Mouse (Mus musculus): Measurements from ENCODE around the gene Gpx1.

Gene Gpx1

DNA sequence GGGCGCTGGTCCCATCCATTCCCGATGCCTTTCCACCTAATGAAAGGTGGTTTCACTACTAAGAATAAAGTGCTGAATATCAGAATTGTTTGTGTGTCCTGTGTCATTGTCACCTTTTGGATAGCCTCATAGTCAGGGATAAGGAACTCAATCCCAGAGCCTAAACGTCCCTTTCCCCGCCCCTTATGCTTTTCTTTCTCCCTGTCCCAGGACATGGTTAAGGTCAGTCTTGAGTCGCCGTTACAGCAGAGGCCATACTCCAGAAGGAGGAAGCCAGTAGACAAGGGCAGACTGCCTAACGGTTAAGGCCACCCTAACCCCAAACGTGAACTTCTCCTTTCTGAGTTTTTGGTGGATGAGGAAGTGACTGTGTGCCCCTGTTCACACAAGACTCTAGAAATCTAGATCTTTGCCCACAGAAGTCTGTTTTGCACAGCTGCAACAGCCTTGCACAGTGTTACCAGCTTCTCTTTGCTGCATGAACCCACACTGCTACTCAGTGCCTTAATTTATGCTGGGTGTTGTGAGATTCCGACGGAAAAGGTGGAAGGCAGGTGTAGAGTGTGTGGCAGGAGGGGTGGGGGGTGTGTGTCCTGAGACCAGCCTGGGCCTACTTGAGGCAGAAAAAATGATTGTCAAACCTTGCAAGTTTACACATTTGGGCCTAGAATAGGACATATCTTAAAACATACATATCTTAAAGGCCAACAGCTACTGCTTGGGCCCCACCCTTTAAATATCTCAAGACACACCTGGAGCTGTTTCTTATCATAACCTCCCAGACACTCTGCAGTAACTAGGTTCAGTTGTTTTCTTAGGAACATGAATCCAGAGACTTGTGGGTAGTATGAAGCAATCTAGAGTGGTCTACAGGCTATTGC lies 1.8 kb downstream of the Gpx1 start:
- DNase-seq: peak; percentile 24

DNA sequence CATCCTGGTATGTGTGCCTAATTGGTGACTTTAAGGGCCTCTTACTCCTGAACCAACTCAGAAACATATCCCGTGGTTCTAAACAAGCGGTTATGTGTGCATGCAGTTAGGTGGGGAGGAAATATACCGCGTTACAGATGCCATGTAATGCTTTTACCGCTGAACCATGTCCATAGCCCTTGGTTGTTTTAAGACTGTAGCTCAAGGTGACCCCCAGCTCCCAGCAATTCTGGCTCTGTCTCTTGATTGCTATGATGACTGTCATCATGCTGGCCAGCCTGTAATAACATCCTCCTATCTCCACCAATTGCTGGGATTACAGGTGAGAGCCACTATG lies 2.4 kb downstream of the Gpx1 start:
- no peak for DNase-seq

DNA sequence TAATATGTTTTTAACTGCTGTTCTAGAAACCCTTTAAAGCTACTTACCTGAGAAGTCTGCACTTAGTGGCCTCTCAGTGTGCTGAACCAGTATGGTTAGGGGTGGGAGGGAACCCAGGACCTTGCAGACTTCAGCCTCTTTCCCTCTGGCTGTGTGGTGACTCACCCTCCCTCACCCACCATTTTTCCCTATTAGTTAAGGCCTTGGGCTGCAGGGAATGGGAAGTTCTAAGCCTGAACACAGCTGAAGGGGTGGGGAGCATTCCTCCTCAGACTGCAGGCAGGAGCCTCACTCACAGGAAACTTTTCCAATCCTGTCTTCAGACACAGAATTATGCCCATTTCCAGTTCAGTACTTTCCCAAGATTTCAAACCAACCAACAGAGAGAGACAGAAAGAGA lies 3.1 kb downstream of the Gpx1 start:
- peak; percentile 11 for DNase-seq

- peak; percentile 31 for DNase-seq
These were observed 3.7 kb downstream of the Gpx1 start for GRCm38 (mm10) chr9:108342301-108342831.

GRCm38 (mm10) chr9:108343331-108343730 lies 4.6 kb downstream of the Gpx1 start:
- no peak for DNase-seq

- DNase-seq: no peak
These were observed 5.1 kb downstream of the Gpx1 start for GRCm38 (mm10) chr9:108343835-108344234.

DNA sequence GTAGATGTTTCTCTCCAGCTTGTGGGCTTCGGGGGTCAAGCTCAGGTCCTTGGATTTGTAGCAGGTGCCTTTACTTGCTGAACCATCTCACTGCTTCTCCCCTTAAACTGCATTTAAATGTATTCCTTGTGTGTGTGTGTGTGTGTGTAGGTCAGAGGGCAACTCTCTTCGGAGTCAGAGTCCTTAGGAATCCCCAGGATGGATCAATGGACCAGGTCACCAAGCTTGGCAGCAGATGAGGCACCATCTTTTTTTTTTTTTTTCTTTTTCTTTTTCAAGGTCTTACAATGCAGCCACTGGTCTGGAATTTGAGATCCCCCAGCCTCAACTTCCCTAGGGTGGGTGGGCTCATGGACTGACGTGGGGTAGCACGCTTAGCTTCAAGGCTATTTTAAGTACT lies 5.8 kb downstream of the Gpx1 start:
- no peak for DNase-seq

- DNase-seq: no peak
These were observed 8.3 kb downstream of the Gpx1 start for GRCm38 (mm10) chr9:108347024-108347423.

DNA sequence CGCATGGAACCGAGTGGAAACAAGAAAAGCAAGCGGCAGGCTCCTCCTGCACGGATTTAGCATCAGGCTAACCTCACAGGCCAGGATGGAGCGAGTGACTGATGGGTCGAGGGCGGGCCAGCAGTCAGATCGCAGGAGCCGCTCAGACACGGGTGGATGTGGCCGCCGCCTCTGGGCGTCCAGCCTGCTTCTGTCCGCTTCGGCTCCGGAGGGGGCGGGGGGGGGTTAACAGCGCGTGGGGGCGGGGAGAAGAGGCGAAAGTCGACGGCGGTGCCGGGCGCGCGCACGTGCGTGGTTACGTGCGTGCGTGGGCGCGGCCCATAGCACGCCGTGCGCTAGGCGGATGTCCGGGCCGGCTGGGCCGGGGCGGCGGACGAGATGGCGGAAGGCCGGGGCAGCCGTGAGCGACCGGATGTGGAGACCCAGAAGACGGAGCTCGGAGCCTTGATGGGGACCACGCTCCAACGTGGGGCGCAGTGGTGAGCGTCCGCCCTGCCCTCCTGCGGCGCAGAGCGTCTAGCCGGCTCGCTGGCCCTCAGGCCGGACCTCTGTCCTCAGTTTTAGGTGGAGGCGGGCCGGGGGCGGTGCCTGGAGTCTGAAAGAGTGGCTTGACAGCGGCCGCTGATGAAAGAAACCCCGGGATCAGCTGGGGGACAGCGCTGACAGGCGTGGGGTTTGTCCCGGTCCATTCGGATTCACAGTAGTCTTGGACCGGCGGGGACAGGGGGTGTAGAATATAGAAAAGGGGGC lies 9.0 kb downstream of the Gpx1 start, which contains the start of gene Usp4:
TSS of gene Usp4 (plus strand) at position 314 of the 750 bp plus-strand sequence.
- peak; percentile 88 for DNase-seq

DNA sequence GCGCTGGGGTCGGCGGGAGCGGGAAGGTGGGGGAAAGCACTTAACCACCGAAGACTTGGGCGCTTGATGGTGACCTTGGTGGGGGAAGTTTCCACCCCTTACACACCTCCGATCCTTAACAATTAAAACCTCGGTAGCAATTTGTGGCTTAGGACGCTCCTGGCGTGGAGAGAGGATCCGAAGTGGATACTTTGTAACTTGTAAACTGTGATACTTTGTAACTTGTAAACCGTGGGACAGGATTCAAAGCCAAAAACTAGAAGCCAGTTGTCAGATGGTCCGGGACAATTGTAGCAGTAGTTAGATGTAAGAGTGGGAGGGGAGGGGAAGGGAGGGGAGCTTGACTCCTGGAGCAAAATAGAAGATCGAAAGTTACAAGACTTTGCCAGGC lies 9.6 kb downstream of the Gpx1 start:
- no peak for DNase-seq

DNA sequence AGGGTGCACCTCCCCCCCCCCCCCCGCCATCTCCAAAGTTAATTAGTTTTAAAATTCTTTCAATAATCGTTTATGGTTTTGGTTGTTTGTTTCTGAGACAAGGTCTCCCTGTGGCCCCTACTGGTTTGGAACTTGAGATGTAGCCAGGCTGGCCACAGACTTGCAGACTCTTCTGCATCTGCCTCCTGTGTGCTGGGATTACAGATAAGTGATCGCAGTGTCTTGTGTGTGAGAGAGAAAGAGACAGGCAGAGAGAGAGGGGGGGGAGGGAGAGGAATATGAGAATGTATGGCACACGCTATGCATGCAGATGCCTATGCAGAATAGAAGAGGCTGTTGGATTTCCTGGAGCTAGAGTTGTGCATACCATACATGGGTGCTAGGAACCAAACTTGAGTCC lies 11.0 kb downstream of the Gpx1 start:
- DNase-seq: no peak

- DNase-seq: no peak
These were observed 39.5 kb downstream of the Gpx1 start for GRCm38 (mm10) chr9:108378234-108378633.

GRCm38 (mm10) chr9:108378736-108379135 lies 40.0 kb downstream of the Gpx1 start:
- no peak for DNase-seq

GRCm38 (mm10) chr9:108379294-108379693 lies 40.6 kb downstream of the Gpx1 start:
- DNase-seq: no peak

DNA sequence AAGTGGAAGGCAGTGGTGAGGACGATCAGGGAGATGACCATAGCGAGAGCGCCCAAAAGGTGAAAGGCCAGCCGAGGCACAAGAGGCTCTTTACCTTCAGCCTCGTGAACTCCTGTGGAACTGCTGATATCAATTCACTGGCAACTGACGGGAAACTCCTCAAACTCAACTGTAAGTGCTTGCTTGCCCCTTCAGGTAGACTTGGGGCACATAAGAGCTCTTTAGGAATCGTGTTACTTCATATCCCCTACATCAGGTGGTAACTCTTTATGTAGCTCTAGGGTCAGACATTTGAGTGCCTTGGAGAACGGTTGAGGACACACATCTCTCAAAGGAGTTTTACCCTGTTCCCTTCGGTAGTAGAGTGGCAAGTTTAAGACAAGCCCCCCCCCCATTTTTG lies 42.7 kb downstream of the Gpx1 start:
- no peak for DNase-seq

DNA sequence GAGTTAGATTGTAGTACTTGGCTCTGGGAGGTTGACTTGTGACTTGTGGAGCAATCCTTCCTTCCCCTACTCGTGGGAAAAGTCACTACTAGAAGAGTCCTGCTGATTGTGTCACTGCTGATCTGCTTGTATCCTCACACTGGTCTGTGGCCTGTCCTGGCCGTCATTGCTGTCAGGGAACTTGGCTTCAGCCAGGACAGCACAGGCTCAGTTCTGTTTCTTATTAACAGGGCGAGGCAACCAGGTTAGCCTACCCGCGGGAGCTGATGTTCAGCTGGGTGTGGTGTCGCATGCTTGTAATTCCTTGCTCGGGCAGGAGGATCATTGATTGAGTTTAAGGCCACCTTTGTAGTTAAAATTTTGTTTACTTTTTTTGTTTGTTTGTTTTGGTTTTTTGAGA lies 46.3 kb downstream of the Gpx1 start:
- DNase-seq: no peak

DNA sequence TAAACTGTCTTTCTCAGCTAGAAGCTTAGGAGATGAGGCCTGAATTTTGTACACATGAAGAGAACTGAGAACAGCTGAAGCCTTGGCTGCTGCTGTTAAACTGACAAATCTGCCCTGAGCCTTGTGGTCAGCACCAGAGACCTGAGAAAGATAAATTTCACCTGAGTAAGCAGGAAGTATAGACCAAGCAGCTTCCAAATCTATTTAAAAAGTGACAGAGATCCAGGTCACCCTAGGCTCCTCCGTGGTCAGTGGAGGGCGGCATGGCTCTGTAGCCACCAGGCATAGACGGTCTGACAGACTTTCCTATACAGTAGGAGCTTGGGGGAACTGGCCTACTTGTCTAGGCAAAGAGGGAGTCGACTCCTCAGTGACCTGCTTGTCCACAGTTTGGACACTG lies 48.1 kb downstream of the Gpx1 start:
- no peak for DNase-seq

- DNase-seq: no peak
These were observed 49.9 kb downstream of the Gpx1 start for GRCm38 (mm10) chr9:108388601-108389000.

DNA sequence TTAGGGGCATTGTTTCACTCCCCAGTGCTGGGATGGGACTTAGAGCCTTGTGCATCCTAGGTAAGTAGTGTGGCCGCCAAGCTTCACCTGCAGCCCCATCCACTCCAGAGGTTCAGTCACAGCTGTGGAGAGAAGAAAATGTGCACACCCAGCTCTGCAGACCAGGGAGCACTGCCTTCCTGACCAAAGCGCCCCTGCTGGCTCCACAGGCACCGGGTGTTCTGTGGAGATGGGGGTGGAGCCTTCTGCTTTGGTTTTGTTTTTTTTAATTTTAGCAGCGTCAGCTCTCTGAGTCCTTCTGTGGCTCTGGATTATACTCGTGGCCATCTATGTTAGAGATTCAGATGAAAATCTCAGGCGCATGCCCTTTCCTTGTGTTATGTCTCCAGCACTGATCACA lies 50.5 kb downstream of the Gpx1 start:
- no peak for DNase-seq
